Comparison of ENCODE assay signal across 8 mouse cellular contexts in the genomic region with DNA sequence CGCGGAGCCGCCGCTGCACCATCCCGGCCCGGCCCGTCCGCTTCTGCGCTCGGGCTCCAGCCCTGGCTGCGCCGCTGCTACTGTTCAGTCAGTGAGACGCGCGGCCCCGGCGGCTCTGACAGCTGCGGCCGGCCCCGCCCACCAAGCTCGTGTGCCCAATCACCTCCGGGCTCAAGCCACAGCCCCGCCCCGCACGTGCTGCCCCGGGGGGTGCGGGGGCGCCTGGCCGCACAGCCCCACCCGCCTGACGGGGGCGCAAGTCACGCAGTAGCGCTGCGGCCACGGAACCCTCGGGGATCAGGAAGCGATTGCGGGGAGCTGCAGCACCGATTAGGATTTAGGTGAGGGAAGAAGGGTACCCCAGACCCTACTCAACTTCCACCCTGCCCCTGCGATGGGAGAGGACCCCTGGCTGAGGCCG. TPM values are rescaled to one million over a fixed set of nuclear protein-coding genes. Genes with fewer than 3 reads are reported as not detected.
DNase-seq lines count a peak whose midpoint lies in the region; ATAC-seq and TF ChIP-seq lines count a peak whose summit lies in the region.

Gene Spns2 (minus strand): TSS at position 24 of the 421 bp plus-strand sequence.

- peak within 1 kb of the TSS; percentile 97 for H3K4me2 ChIP-seq in lung, embryonic 16.5 days (ENCODE audit: low read depth, low read length)

- TF ChIP-seq CTCF in E14TG2a.4 (conservative IDR thresholded peaks at IDR 0.05; ENCODE audit: low read length) = no peak

- peaks cover 81% of the 10 kb centered on the region for H3K27me3 ChIP-seq in E14TG2a.4 (ENCODE audit: insufficient read depth, low read length)
- peaks cover 13% of the 10 kb centered on the region for H3K27me3 ChIP-seq in lung, embryonic 16.5 days (ENCODE audit: control insufficient read depth, insufficient read depth, low read depth, low read length)

- peak; percentile 63 for DNase-seq in cerebellum, adult 11-12 months
- DNase-seq in layer of hippocampus, adult 9-11 months = peak; percentile 97
- peak; percentile 67 for DNase-seq in ovary, postnatal 10 days (ENCODE audit: low spot score)
- peak; percentile 80 for DNase-seq in thymus, postnatal 0 days (ENCODE audit: low spot score)

- no peaks in the 10 kb centered on the region for H3K36me3 ChIP-seq in E14TG2a.4 (ENCODE audit: insufficient read depth, low read length)
- no peaks in the 10 kb centered on the region for H3K36me3 ChIP-seq in lung, embryonic 16.5 days (ENCODE audit: control insufficient read depth, insufficient read depth, low read length)

- peak within 1 kb of the TSS; percentile 85 for H3K4me3 ChIP-seq in E14TG2a.4 (replicated peaks; ENCODE audit: low read length)
- peak within 1 kb of the TSS; percentile 63 for H3K4me3 ChIP-seq in lung, embryonic 16.5 days (ENCODE audit: low read length)

- peak within 1 kb of the TSS; percentile 69 for H3K9ac ChIP-seq in lung, embryonic 16.5 days (ENCODE audit: low read length)

- peak; percentile 65 for ATAC-seq in frontal cortex, adult (ENCODE audit: low TSS enrichment)
- ATAC-seq in hematopoietic stem cell, adult 5-6 weeks (replicated peaks in 1 of 2; ENCODE audit: insufficient read depth in 1 of 2, low FRiP score in 2 of 2, low TSS enrichment in 1 of 2, low read depth in 1 of 2, poor library complexity in 2 of 2, severe bottlenecking in 2 of 2) = peak; percentile 48 to 56
- ATAC-seq in lung, embryonic 16.5 days (ENCODE audit: low read depth) = peak; percentile 96

- WGBS in lung, embryonic 16.5 days = under 1% methylated on average over 39 of the region's 42 CpGs

- H3K27ac ChIP-seq in lung, embryonic 16.5 days (ENCODE audit: low read length) = no peak within 1 kb of the TSS

- H3K9me3 ChIP-seq in E14TG2a.4 (ENCODE audit: low read length) = no peaks in the 10 kb centered on the region
- no peaks in the 10 kb centered on the region for H3K9me3 ChIP-seq in lung, embryonic 16.5 days (ENCODE audit: control insufficient read depth, low read length)

- H3K4me1 ChIP-seq in E14TG2a.4 (replicated peaks; ENCODE audit: low read depth, low read length) = peaks cover 32% of the 10 kb centered on the region
- peaks cover 36% of the 10 kb centered on the region for H3K4me1 ChIP-seq in lung, embryonic 16.5 days (replicated peaks; ENCODE audit: control insufficient read depth, insufficient read depth, low read length)

RNA-seq across cellular contexts. Expression of gene Spns2, which starts in this region (rescaled TPM):
- 87.2 and 89.3 TPM in 2 replicates for total RNA-seq in hematopoietic stem cell, adult 5-6 weeks (2017)
- 3.1 and 3.2 TPM in 2 replicates for polyA plus RNA-seq in lung, embryonic 16.5 days (2015; fragmentation: Nextera tagmentation; extraction: Ambion mirVana)
- 1.4 and 1.5 TPM in 2 replicates for polyA plus RNA-seq in thymus, postnatal 0 days (2015; fragmentation: Nextera tagmentation; extraction: Ambion mirVana)
